Mouse (Mus musculus) midbrain, embryonic 15.5 days (tissue): ENCODE data around the gene Acot4. TPM values are rescaled to one million over a fixed set of nuclear protein-coding genes. Genes with fewer than 3 reads are reported as not detected.
A peak's percentile ranks its signal among the peaks of the same experiment; 100 is the strongest.
"Not testable (repeated sequence)": the region's sequence is repeated elsewhere in the genome, so short reads cannot be mapped to it uniquely, and the experiment has no call there.

Experiments
- ATAC-seq: fragments of 200-750 bp; cut with Nextera tagmentation; replicated peaks from 2 replicates; pipeline ENCODE4 v1.8.0; 2017; ENCODE audit warnings: moderate TSS enrichment
- H3K27ac ChIP-seq: fragments of 300-500 bp; sonication (generic); 2 replicates; pipeline ENCODE4 v1.5.1; 2015; ENCODE audit warnings: mild to moderate bottlenecking, inconsistent platforms
- H3K27me3 ChIP-seq: fragments of 300-500 bp; sonication (generic); replicated peaks from 2 replicates; pipeline ENCODE4 v1.6.1; 2015; ENCODE audit warnings: inconsistent platforms
- H3K36me3 ChIP-seq: fragments of 300-500 bp; sonication (generic); replicated peaks from 2 replicates; pipeline ENCODE4 v1.6.1; 2015; ENCODE audit warnings: inconsistent platforms
- H3K4me1 ChIP-seq: fragments of 300-500 bp; sonication (generic); 2 replicates; pipeline ENCODE4 v1.6.1; 2015; ENCODE audit warnings: inconsistent platforms
- H3K4me2 ChIP-seq: fragments of 300-500 bp; sonication (generic); 2 replicates; pipeline ENCODE4 v1.6.1; 2015; ENCODE audit warnings: inconsistent platforms, mild to moderate bottlenecking, moderate library complexity
- H3K4me3 ChIP-seq: fragments of 300-500 bp; sonication (generic); 2 replicates; pipeline ENCODE4 v1.5.1; 2015; ENCODE audit warnings: mild to moderate bottlenecking, inconsistent platforms
- H3K9ac ChIP-seq: fragments of 300-500 bp; sonication (generic); 2 replicates; pipeline ENCODE4 v1.6.1; 2015; ENCODE audit warnings: mild to moderate bottlenecking, inconsistent platforms
- H3K9me3 ChIP-seq: fragments of 300-500 bp; sonication (generic); 2 replicates; pipeline ENCODE4 v1.6.1; 2016; ENCODE audit warnings: inconsistent platforms
- WGBS: fragments of 180-500 bp; shearing (Covaris S2); methylation state at CpG from one replicate; pipeline ENCODE4 v1.1.7; 2015; ENCODE audit warnings: mixed read lengths; 5-methylcytosine and 5-hydroxymethylcytosine counted together
- polyA plus RNA-seq: library from polyadenylated mRNA; unstranded; fragments of >200 nt; fragmentation: Nextera tagmentation; extraction: Ambion mirVana; gene quantifications from 2 replicates; pipeline ENCODE4 v1.2.1, GENCODE M21; 2015

The Acot4 gene
- polyA plus RNA-seq, 1 experiment from 2014 or later, result 0.71 TPM

GRCm38 (mm10) chr12:84063228-84063627, 25.0 kb downstream of the Acot4 start:
- WGBS, result 70% methylated on average over 5 of the region's 5 CpGs
- H3K27ac ChIP-seq, result no peak overlapping the region
- no peak overlapping the region for H3K4me2 ChIP-seq
- no peaks in the 10 kb centered on the region for H3K4me1 ChIP-seq
- no peaks in the 10 kb centered on the region for H3K9me3 ChIP-seq
- no peak overlapping the region for H3K4me3 ChIP-seq
- peaks cover 5% of the 10 kb centered on the region for H3K27me3 ChIP-seq
- H3K36me3 ChIP-seq, result no peaks in the 10 kb centered on the region
- no peak for ATAC-seq
- H3K9ac ChIP-seq, result no peak overlapping the region

- Histone ChIP-seq H3K4me3 (no peak overlapping the region), H3K4me1 (no peaks in the 10 kb centered on the region), H3K9me3 (no peaks in the 10 kb centered on the region)
These were observed 25.7 kb downstream of the Acot4 start for GRCm38 (mm10) chr12:84063833-84064232.

GRCm38 (mm10) chr12:84064621-84065020, 26.4 kb downstream of the Acot4 start:
- Histone ChIP-seq H3K4me3 (no peak overlapping the region), H3K9ac (no peak overlapping the region), H3K4me1 (no peaks in the 10 kb centered on the region), H3K4me2 (no peak overlapping the region), H3K27me3 (peaks cover 17% of the 10 kb centered on the region), H3K27ac (no peak overlapping the region), H3K9me3 (no peaks in the 10 kb centered on the region), H3K36me3 (no peaks in the 10 kb centered on the region)
- 76% methylated on average over 8 of the region's 8 CpGs for WGBS
- ATAC-seq, result no peak

More at GRCm38 (mm10) chr12:84063833-84064232, 25.7 kb downstream of the Acot4 start:
- Histone ChIP-seq H3K27ac (no peak overlapping the region), H3K9ac (no peak overlapping the region), H3K4me2 (no peak overlapping the region), H3K27me3 (peaks cover 11% of the 10 kb centered on the region), H3K36me3 (no peaks in the 10 kb centered on the region)
- ATAC-seq, result no peak
- WGBS, result 86% methylated on average over 2 of the region's 2 CpGs

DNA sequence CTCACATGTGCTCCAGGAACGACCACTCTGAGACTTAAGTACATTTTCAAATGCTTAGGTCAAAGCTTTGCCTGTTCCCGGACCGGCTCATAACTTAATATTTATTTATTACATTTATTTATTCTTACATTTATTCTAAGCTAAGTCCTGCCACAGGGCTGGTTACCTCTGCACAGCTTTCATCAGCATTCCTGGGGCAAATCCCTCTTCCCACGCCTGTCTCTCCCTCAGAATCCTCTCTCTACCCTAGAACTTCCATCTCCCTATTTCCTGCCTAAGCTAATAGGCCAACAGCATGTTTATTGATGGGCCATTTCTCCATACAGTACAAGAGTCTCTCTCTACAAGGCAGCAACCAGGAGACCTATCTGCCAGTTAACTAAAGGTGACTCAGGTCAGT, 29.6 kb downstream of the Acot4 start:
- no peaks in the 10 kb centered on the region for H3K4me1 ChIP-seq
- no peak for ATAC-seq
- no peak overlapping the region for H3K9ac ChIP-seq
- no peaks in the 10 kb centered on the region for H3K36me3 ChIP-seq
- H3K4me3 ChIP-seq, result no peak overlapping the region
- 85% methylated on average over 4 of the region's 4 CpGs for WGBS
- no peak overlapping the region for H3K4me2 ChIP-seq
- H3K27me3 ChIP-seq, result peaks cover 19% of the 10 kb centered on the region
- H3K27ac ChIP-seq, result no peak overlapping the region
- H3K9me3 ChIP-seq, result no peaks in the 10 kb centered on the region

- Histone ChIP-seq H3K4me2 (no peak overlapping the region), H3K36me3 (no peaks in the 10 kb centered on the region), H3K9ac (no peak overlapping the region), H3K27ac (no peak overlapping the region), H3K4me3 (no peak overlapping the region), H3K4me1 (no peaks in the 10 kb centered on the region), H3K9me3 (no peaks in the 10 kb centered on the region), H3K27me3 (peaks cover 19% of the 10 kb centered on the region)
- 50% methylated on average over 8 of the region's 8 CpGs for WGBS
- no peak for ATAC-seq
These were observed 30.1 kb downstream of the Acot4 start for GRCm38 (mm10) chr12:84068296-84068695.

GRCm38 (mm10) chr12:84068986-84069385, 30.8 kb downstream of the Acot4 start, which contains the start of gene Acot5:
TSS of gene Acot5 (plus strand) at chr12:84069325.
- peak within 1 kb of the TSS; percentile 24; the same call in 1 of the 2 replicates for H3K9ac ChIP-seq
- H3K4me3 ChIP-seq, result peak within 1 kb of the TSS; percentile 43
- peaks cover 19% of the 10 kb centered on the region for H3K27me3 ChIP-seq
- H3K27ac ChIP-seq, result no peak within 1 kb of the TSS
- no peaks in the 10 kb centered on the region for H3K4me1 ChIP-seq
- H3K9me3 ChIP-seq, result no peaks in the 10 kb centered on the region
- peak within 1 kb of the TSS; percentile 58 for H3K4me2 ChIP-seq
- no peaks in the 10 kb centered on the region for H3K36me3 ChIP-seq
- 60% methylated on average over 9 of the region's 9 CpGs for WGBS
- ATAC-seq, result no peak

DNA sequence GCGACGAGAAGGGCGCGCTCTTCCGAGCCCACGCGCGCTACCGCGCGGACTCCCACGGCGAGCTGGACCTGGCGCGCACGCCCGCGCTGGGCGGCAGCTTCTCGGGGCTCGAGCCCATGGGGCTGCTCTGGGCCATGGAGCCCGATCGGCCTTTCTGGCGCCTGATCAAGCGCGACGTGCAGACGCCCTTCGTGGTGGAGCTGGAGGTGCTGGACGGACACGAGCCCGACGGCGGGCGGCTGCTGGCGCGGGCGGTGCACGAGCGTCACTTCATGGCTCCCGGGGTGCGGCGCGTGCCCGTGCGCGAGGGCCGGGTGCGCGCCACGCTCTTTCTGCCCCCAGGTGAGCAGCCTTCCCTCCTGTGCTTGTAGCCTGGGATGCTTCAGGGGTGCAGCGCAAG, 31.4 kb downstream of the Acot4 start:
- H3K4me3 ChIP-seq, result peak overlapping the region; percentile 43
- not testable (repeated sequence) for H3K27ac ChIP-seq, H3K4me1 ChIP-seq, ATAC-seq, H3K9me3 ChIP-seq, H3K36me3 ChIP-seq
- peak overlapping the region; percentile 58 for H3K4me2 ChIP-seq
- peaks cover 19% of the 10 kb centered on the region for H3K27me3 ChIP-seq
- H3K9ac ChIP-seq, result peak overlapping the region; percentile 24; the same call in 1 of the 2 replicates
- under 1% methylated on average over 47 of the region's 52 CpGs for WGBS

DNA sequence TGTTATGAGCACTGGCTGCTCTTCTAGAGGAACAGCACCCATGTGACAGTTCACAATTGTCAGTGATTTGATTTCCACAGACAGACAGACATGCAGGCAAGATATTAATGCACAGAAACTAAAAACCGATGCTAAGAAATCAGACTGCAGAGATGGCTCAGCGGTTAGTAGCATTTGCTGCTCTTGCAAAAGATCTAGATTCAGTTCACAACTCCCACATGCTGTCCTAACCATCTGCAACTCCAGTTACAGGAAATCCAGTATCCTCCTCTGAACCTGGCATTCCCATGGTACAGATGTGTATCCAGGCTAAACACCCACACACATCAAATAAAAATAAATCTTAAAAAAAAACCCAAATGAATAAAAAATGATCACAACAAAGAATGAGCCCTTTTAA, 33.5 kb downstream of the Acot4 start:
- H3K27me3 ChIP-seq, result peaks cover 19% of the 10 kb centered on the region
- no peak overlapping the region for H3K27ac ChIP-seq
- 90% methylated on average over 2 of the region's 2 CpGs for WGBS
- no peak overlapping the region for H3K9ac ChIP-seq
- no peak overlapping the region for H3K4me2 ChIP-seq
- H3K36me3 ChIP-seq, result no peaks in the 10 kb centered on the region
- H3K4me1 ChIP-seq, result no peaks in the 10 kb centered on the region
- H3K9me3 ChIP-seq, result no peaks in the 10 kb centered on the region
- no peak for ATAC-seq
- H3K4me3 ChIP-seq, result no peak overlapping the region

- ATAC-seq, result no peak
- Histone ChIP-seq H3K9ac (no peak overlapping the region), H3K36me3 (no peaks in the 10 kb centered on the region), H3K27ac (no peak overlapping the region), H3K4me2 (no peak overlapping the region), H3K9me3 (no peaks in the 10 kb centered on the region), H3K4me1 (no peaks in the 10 kb centered on the region), H3K27me3 (no peaks in the 10 kb centered on the region), H3K4me3 (no peak overlapping the region)
- 86% methylated on average over 4 of the region's 4 CpGs for WGBS
These were observed 39.3 kb downstream of the Acot4 start for GRCm38 (mm10) chr12:84077371-84077990.

- Histone ChIP-seq H3K27ac (no peak overlapping the region), H3K4me2 (no peak overlapping the region), H3K36me3 (no peaks in the 10 kb centered on the region), H3K4me3 (no peak overlapping the region), H3K9ac (no peak overlapping the region), H3K9me3 (no peaks in the 10 kb centered on the region), H3K4me1 (no peaks in the 10 kb centered on the region), H3K27me3 (no peaks in the 10 kb centered on the region)
- 88% methylated on average over 2 of the region's 2 CpGs for WGBS
- no peak for ATAC-seq
These were observed 45.7 kb downstream of the Acot4 start for GRCm38 (mm10) chr12:84083842-84084241.

DNA sequence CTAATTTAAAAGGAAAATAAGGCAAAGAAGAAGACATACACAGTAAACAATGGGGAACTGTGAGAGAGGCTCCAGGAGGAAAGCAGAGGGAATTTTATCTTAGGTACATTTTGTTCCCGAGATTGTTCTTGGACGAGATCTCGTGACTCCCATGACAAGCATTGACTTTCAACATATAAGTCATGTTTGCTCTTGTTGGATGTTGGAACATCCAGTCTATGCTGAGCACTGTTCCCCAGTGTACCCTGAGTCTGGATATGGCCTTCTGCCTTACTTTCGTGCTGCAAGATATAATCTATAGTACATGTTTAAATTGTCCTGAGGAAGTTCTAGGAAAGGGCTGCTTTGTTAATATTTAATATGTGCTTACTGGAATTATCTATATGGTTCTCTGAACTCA, 46.4 kb downstream of the Acot4 start:
- ATAC-seq, result no peak
- Histone ChIP-seq H3K4me1 (no peaks in the 10 kb centered on the region), H3K27me3 (no peaks in the 10 kb centered on the region), H3K27ac (no peak overlapping the region), H3K9me3 (0 out of 2 replicates have a peak, but pooled peaks cover under 1% of the 10 kb centered on the region), H3K4me3 (no peak overlapping the region), H3K4me2 (no peak overlapping the region), H3K36me3 (no peaks in the 10 kb centered on the region), H3K9ac (no peak overlapping the region)
- WGBS, result 91% methylated on average over 4 of the region's 4 CpGs

DNA sequence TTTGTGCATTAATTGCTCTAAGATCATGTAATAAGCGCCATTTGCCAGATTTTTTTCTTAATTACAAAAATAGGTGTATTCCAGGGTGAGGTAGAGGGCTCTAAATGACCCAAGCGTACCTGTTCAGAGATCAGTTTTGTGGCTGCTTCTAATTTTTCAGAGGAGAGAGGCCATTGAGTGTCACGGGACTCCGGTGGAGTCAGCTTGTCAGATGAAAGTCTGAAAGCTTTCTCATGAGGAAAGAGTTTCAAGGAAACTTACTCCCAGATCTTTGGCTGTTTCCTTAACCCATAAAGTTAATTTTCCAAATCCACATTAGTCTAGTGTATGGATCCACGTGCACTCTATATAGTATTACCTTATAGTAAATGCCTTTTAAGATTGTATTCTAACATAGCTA, 56.5 kb downstream of the Acot4 start:
- H3K27ac ChIP-seq, H3K36me3 ChIP-seq, ATAC-seq, H3K4me2 ChIP-seq, H3K4me1 ChIP-seq, H3K27me3 ChIP-seq, H3K9ac ChIP-seq, H3K4me3 ChIP-seq, H3K9me3 ChIP-seq: not testable (repeated sequence)
- 84% methylated on average over 5 of the region's 5 CpGs for WGBS
